Mouse (Mus musculus): ENCODE measurements around the gene Sprtn. TPM values are rescaled to one million over a fixed set of nuclear protein-coding genes. Genes with fewer than 3 reads are reported as not detected.

The Sprtn gene
- polyA plus RNA-seq, 1 experiment from 2014 or later: 14.1 TPM

DNA sequence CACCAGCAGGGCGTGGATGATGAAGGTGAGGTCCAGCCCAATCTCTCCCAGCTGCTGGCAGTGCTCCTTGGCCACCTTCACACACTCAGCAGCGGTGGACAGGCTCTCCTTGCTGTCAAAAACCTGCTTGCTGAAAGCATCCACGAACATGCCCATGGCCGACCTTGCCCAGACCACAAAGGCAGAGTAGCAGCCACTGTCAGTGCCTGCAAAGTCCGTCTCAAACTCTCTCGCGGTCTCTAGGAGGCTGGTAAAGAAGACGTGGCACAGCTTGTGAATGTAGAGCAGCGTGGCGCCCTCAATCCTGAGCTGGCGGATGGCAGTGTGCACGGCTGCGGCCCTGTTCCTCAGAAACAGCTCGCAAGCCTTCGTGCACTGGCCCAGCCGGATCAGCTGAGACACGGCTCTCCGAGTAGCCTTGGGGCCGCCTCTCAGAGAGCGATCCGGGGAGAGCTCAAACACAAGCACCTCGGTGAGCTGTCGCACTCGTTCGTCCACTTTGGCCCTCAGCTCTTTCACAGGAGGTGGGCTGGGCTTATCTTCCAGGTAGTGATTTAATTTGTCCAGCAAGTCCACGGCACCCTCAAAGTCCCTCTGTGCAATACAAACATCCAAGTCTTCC is 1.6 kb upstream of the Sprtn start:
- no peaks in the 10 kb centered on the region for H3K27me3 ChIP-seq (ENCODE audit: control insufficient read depth, insufficient read depth, low read length)
- peak overlapping the region; percentile 100 for H3K4me2 ChIP-seq
- ATAC-seq (ENCODE audit: low FRiP score) (no peak), DNase-seq (ENCODE audit: low spot score, missing footprints) (no peak)
- no peak overlapping the region for H3K27ac ChIP-seq (ENCODE audit: low read depth, low read length)
- no peaks in the 10 kb centered on the region for H3K9me3 ChIP-seq (ENCODE audit: control insufficient read depth, low read length)
- H3K4me3 ChIP-seq (ENCODE audit: low read depth, low read length): peak overlapping the region; percentile 95
- WGBS: 86% methylated on average over 26 of the region's 26 CpGs
- peaks cover 18% of the 10 kb centered on the region for H3K4me1 ChIP-seq (ENCODE audit: control insufficient read depth, insufficient read depth, low read length)
- H3K9ac ChIP-seq (ENCODE audit: low read length): no peak overlapping the region
- H3K36me3 ChIP-seq (ENCODE audit: control insufficient read depth, insufficient read depth, low read length): peaks cover 5% of the 10 kb centered on the region; the same call in 1 of the 2 replicates

DNA sequence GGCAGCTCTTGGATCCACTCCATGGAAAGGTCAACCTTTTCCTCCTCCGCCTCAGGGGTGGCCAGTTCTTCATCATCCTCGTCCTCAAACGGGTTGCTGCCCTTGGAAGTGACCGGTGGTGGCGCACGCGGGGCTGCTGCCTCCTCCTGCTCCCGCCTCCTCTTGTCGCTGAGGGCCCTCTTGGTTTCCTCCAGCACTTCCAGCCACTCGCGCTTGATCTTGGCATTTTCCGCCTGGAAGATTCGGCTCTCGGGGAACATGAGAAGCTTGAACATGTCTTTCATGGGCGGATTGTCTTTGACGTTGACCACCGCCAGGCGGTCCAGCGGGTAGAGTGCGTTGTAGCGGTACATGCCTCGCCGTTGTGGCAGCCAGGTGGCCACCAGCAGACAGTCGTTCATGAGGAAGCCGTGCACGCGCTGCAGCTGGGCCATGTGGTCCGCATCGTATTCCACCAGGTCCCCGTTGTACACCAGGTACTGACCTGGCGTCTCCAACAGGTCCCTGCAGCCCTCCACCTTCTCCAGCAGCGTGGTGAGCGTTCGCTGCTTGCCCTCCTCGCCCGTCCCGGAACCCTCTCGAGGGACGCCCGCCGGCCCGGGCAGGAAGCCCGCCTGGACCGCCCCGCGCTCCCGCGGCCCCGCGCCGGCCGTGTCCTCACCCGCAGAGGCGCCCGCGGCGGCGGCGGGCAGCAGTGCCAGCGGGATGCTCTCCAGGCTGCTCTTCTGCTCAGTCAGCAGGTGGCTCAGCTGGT is 877 bp upstream of the Sprtn start:
- H3K27ac ChIP-seq (ENCODE audit: low read depth, low read length): peak overlapping the region; percentile 35; the same call in 1 of the 2 replicates
- WGBS: 2% methylated on average over 60 of the region's 60 CpGs
- DNase-seq (ENCODE audit: low spot score, missing footprints): peak; percentile 96
- no peaks in the 10 kb centered on the region for H3K27me3 ChIP-seq (ENCODE audit: control insufficient read depth, insufficient read depth, low read length)
- H3K4me2 ChIP-seq: peak overlapping the region; percentile 100
- H3K36me3 ChIP-seq (ENCODE audit: control insufficient read depth, insufficient read depth, low read length): peaks cover 5% of the 10 kb centered on the region; the same call in 1 of the 2 replicates
- no peaks in the 10 kb centered on the region for H3K9me3 ChIP-seq (ENCODE audit: control insufficient read depth, low read length)
- peak overlapping the region; percentile 95 for H3K4me3 ChIP-seq (ENCODE audit: low read depth, low read length)
- peak; percentile 55 for ATAC-seq (ENCODE audit: low FRiP score)
- H3K9ac ChIP-seq (ENCODE audit: low read length): peak overlapping the region; percentile 84
- H3K4me1 ChIP-seq (ENCODE audit: control insufficient read depth, insufficient read depth, low read length): peaks cover 18% of the 10 kb centered on the region

GRCm38 (mm10) chr8:124898251-124898905 is 692 bp downstream of the Sprtn start:
- peaks cover 18% of the 10 kb centered on the region for H3K4me1 ChIP-seq (ENCODE audit: control insufficient read depth, insufficient read depth, low read length)
- peaks cover 7% of the 10 kb centered on the region for H3K36me3 ChIP-seq (ENCODE audit: control insufficient read depth, insufficient read depth, low read length)
- no peak for DNase-seq (ENCODE audit: low spot score, missing footprints)
- H3K4me3 ChIP-seq (ENCODE audit: low read depth, low read length): peak overlapping the region; percentile 95
- H3K27ac ChIP-seq (ENCODE audit: low read depth, low read length): peak overlapping the region; percentile 22; the same call in 1 of the 2 replicates
- ATAC-seq (ENCODE audit: low FRiP score): no peak; the same call in 1 of the 2 replicates
- peak overlapping the region; percentile 84 for H3K9ac ChIP-seq (ENCODE audit: low read length)
- no peaks in the 10 kb centered on the region for H3K27me3 ChIP-seq (ENCODE audit: control insufficient read depth, insufficient read depth, low read length)
- no peaks in the 10 kb centered on the region for H3K9me3 ChIP-seq (ENCODE audit: control insufficient read depth, low read length)
- WGBS: 7% methylated on average over 31 of the region's 31 CpGs
- peak overlapping the region; percentile 100 for H3K4me2 ChIP-seq

GRCm38 (mm10) chr8:124903198-124903597 is 5.5 kb downstream of the Sprtn start:
- Histone ChIP-seq H3K36me3 (ENCODE audit: control insufficient read depth, insufficient read depth, low read length) (peaks cover 16% of the 10 kb centered on the region), H3K9me3 (ENCODE audit: control insufficient read depth, low read length) (no peaks in the 10 kb centered on the region), H3K27ac (ENCODE audit: low read depth, low read length) (no peak overlapping the region), H3K27me3 (ENCODE audit: control insufficient read depth, insufficient read depth, low read length) (no peaks in the 10 kb centered on the region), H3K4me3 (ENCODE audit: low read depth, low read length) (no peak overlapping the region), H3K9ac (ENCODE audit: low read length) (no peak overlapping the region), H3K4me1 (ENCODE audit: control insufficient read depth, insufficient read depth, low read length) (peaks cover 8% of the 10 kb centered on the region), H3K4me2 (no peak overlapping the region)
- WGBS: 96% methylated on average over 15 of the region's 15 CpGs
- DNase-seq (ENCODE audit: low spot score, missing footprints) (no peak), ATAC-seq (ENCODE audit: low FRiP score) (no peak)

DNA sequence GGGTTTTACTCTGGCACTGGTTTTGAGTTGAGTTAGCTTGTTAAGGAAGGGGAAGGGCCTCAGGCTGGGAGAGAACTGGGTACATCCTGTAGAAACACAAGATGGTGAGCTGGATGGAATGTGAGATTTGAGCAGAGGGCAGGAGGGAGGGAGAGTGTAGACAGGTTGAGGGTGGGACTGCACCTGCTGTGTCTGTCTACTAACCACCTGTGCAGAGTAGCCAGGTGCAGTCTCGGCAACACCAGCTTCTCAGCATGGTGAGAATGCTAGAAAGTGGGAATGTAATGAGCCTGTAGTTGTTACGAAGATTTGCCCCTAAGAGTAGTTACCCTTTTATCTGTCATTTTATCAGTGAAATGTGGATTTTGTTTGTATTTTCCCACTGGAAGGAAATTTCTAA is 7.8 kb downstream of the Sprtn start:
- DNase-seq (ENCODE audit: low spot score, missing footprints) (no peak), ATAC-seq (ENCODE audit: low FRiP score) (no peak)
- H3K4me3 ChIP-seq (ENCODE audit: low read depth, low read length): no peak overlapping the region
- H3K36me3 ChIP-seq (ENCODE audit: control insufficient read depth, insufficient read depth, low read length): peaks cover 12% of the 10 kb centered on the region
- H3K9me3 ChIP-seq (ENCODE audit: control insufficient read depth, low read length): no peaks in the 10 kb centered on the region
- no peak overlapping the region for H3K4me2 ChIP-seq
- no peak overlapping the region for H3K9ac ChIP-seq (ENCODE audit: low read length)
- H3K27ac ChIP-seq (ENCODE audit: low read depth, low read length): no peak overlapping the region
- WGBS: 93% methylated on average over 2 of the region's 2 CpGs
- no peaks in the 10 kb centered on the region for H3K27me3 ChIP-seq (ENCODE audit: control insufficient read depth, insufficient read depth, low read length)
- H3K4me1 ChIP-seq (ENCODE audit: control insufficient read depth, insufficient read depth, low read length): no peaks in the 10 kb centered on the region

- 97% methylated on average over 16 of the region's 16 CpGs for WGBS
- H3K4me3 ChIP-seq (ENCODE audit: low read depth, low read length): no peak overlapping the region
- no peaks in the 10 kb centered on the region for H3K4me1 ChIP-seq (ENCODE audit: control insufficient read depth, insufficient read depth, low read length)
- H3K27me3 ChIP-seq (ENCODE audit: control insufficient read depth, insufficient read depth, low read length): no peaks in the 10 kb centered on the region
- H3K27ac ChIP-seq (ENCODE audit: low read depth, low read length): no peak overlapping the region
- ATAC-seq (ENCODE audit: low FRiP score) (no peak), DNase-seq (ENCODE audit: low spot score, missing footprints) (no peak)
- no peak overlapping the region for H3K4me2 ChIP-seq
- no peaks in the 10 kb centered on the region for H3K9me3 ChIP-seq (ENCODE audit: control insufficient read depth, low read length)
- H3K9ac ChIP-seq (ENCODE audit: low read length): no peak overlapping the region
- peaks cover 21% of the 10 kb centered on the region for H3K36me3 ChIP-seq (ENCODE audit: control insufficient read depth, insufficient read depth, low read length)
Observed at GRCm38 (mm10) chr8:124909936-124910335, 12.2 kb downstream of the Sprtn start.

- no peak overlapping the region for H3K27ac ChIP-seq (ENCODE audit: low read depth, low read length)
- 89% methylated on average over 10 of the region's 10 CpGs for WGBS
- DNase-seq (ENCODE audit: low spot score, missing footprints) (no peak), ATAC-seq (ENCODE audit: low FRiP score) (no peak)
- no peak overlapping the region for H3K4me3 ChIP-seq (ENCODE audit: low read depth, low read length)
- H3K9ac ChIP-seq (ENCODE audit: low read length): no peak overlapping the region
- no peaks in the 10 kb centered on the region for H3K9me3 ChIP-seq (ENCODE audit: control insufficient read depth, low read length)
- H3K36me3 ChIP-seq (ENCODE audit: control insufficient read depth, insufficient read depth, low read length): peaks cover 22% of the 10 kb centered on the region
- no peak overlapping the region for H3K4me2 ChIP-seq
- no peaks in the 10 kb centered on the region for H3K4me1 ChIP-seq (ENCODE audit: control insufficient read depth, insufficient read depth, low read length)
- H3K27me3 ChIP-seq (ENCODE audit: control insufficient read depth, insufficient read depth, low read length): no peaks in the 10 kb centered on the region
Observed at GRCm38 (mm10) chr8:124910349-124910748, 12.7 kb downstream of the Sprtn start.

- H3K4me1 ChIP-seq (ENCODE audit: control insufficient read depth, insufficient read depth, low read length): no peaks in the 10 kb centered on the region
- H3K9ac ChIP-seq (ENCODE audit: low read length): no peak overlapping the region
- DNase-seq (ENCODE audit: low spot score, missing footprints): no peak
- peaks cover 22% of the 10 kb centered on the region for H3K36me3 ChIP-seq (ENCODE audit: control insufficient read depth, insufficient read depth, low read length)
- no peak for ATAC-seq (ENCODE audit: low FRiP score)
- no peak overlapping the region for H3K27ac ChIP-seq (ENCODE audit: low read depth, low read length)
- H3K4me2 ChIP-seq: no peak overlapping the region
- H3K9me3 ChIP-seq (ENCODE audit: control insufficient read depth, low read length): no peaks in the 10 kb centered on the region
- 87% methylated on average over 17 of the region's 17 CpGs for WGBS
- H3K4me3 ChIP-seq (ENCODE audit: low read depth, low read length): no peak overlapping the region
- no peaks in the 10 kb centered on the region for H3K27me3 ChIP-seq (ENCODE audit: control insufficient read depth, insufficient read depth, low read length)
Observed at GRCm38 (mm10) chr8:124911938-124912872, 14.5 kb downstream of the Sprtn start.

Measured in midbrain, embryonic 11.5 days (tissue).